Mouse (Mus musculus): ENCODE data around the gene Capn8. TPM values are rescaled to one million over a fixed set of nuclear protein-coding genes. Genes with fewer than 3 reads are reported as not detected.
"Not testable (repeated sequence)": the region's sequence is repeated elsewhere in the genome, so short reads cannot be mapped to it uniquely, and the experiment has no call there.

The Capn8 gene
- total RNA-seq, 2 experiments from 2014 or later: not detected

DNA sequence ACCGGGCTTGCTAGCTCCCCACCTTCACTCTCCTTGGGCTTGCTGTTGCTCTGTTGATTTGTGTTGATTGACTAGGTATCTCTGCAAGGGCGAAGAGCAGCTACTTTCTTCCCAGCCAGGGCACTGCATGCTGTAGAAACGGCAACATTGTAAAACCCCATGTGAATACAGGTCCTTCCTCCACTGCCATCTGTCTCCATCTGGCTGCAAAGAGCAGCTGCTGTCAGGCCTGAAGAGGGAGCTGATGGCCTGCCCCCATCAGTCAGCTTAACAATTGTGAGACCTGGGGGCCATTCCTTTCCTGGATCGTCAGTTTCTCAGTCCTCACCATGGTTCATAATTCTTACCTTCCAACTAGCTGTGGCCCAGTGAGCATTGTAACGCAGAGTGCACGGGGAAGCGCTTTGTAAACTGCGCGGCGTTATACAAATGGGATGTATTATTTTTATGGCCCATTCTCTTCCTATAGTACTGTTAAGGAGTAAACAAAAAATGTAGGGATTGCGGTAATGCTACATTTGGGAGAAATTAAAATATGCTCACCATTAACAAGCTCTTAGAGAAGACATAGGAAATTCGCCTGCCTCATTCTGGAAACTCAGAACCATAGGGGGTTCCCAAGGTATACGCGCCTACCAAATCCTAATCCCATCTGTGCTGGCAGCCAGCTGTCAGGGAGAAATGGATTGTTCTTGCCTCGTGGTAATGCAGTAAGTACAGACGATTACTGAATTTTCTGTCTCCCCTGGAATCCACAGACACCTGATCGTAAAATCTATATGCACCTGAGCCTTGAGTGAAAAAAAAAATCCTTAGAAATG lies 40.7 kb downstream of the Capn8 start:
- no peak for ATAC-seq (replicated peaks; ENCODE audit: poor library complexity, severe bottlenecking)

DNA sequence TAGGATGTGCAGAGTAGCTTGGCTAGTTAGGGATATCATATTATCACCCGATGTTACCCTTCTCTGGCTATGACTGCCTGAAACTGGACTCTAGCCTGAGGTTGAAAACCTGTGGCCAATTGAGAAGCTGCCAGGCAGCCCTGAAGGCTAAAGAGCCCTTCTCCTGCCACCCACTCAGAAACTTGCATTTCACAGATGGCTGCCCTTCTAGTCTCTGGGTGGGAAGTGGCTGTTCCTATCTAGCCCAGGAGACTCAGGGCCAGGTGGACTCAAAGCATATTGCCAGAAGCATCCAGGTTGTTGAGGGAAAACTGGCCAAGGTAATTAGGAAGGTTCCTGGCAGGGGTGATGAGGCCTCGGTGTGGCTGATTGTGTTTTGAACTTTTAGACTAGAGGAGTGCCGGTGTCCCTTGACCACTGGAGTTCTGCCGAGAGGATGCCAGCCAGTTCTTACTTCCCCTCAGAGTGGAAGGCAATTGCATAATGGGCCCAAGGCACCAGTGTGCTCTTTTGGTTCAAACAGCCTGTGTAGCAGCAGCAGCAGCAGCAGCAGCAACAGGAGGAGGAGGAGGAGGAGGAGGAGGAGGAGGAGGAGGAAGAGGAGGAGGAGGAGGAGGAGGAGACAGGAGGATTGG lies 45.0 kb downstream of the Capn8 start:
- peak; percentile 85 for ATAC-seq (replicated peaks; ENCODE audit: poor library complexity, severe bottlenecking)

DNA sequence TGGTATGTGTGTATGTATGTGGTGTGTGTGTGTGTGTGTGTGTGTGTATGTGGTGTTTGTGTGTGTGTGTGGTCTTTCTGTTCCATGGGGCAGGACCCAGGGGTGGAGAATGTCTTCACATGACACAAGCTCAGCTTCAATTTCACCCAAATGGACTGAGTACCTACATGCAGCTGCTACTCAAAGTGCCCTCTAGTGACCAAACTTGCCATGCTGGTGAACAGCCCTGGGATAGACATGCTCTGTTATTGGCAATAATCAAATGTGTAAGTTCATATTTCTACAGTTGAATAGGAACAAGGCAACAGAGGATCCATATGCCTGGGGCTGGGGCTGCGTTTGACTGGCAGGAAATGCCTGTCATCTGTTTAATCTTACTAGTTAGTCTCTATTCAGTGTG lies 50.7 kb downstream of the Capn8 start:
- no peak for ATAC-seq (replicated peaks; ENCODE audit: poor library complexity, severe bottlenecking)

DNA sequence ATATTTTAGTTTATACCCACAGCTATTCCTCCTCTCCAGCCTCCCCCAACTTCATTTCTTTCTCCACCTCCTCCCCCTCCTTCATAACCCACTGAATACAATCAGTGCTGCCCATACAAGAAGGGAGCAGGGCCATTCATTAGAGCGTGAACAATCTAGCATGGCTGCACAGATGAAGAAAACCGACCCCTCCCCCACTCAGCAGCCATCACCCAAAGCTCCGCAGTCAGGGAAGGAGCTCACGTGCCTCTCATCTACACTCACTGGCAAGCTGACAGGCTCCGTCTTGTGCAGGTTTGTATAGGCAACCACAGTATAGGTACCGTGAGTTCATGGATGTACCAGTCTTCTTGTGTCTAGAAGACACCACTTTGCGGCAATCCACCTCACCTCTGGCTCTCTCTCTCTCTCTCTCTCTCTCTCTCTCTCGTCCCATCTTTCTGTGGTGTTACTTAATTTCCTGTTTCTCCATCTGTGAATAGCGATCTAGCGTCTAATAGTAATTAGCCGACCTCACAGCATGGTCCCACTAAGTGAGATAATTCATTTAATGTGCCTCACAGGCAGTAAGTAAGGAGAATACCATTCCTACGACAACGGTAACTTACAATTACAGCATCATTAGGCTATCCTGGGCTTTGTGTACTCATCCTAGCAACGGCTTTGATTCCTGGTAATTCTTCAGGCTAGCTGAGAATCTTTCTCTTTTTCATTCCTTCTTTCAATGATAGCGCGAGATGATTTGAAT lies 53.6 kb downstream of the Capn8 start:
- no peak for ATAC-seq (replicated peaks; ENCODE audit: poor library complexity, severe bottlenecking)

DNA sequence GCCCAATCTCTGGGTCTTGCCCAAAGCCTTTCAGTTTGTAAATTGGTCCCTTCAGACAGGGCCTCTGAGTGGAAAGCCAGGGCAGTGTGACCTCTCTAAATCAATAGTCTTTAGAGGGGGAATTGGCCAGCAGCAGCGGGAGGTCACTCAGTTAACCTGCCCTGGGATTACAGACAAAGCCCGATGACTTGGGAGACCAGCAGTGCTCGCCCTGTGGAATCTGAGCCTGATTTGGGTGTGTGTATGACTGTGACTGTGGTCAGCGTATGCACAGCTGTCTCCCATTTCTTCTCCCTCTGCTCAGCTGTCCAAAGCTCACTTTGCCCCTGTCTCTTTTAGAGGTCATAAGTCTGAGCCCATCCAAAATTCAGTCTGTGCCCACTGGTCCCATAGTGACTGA lies 55.7 kb downstream of the Capn8 start:
- no peak for ATAC-seq (replicated peaks; ENCODE audit: poor library complexity, severe bottlenecking)

DNA sequence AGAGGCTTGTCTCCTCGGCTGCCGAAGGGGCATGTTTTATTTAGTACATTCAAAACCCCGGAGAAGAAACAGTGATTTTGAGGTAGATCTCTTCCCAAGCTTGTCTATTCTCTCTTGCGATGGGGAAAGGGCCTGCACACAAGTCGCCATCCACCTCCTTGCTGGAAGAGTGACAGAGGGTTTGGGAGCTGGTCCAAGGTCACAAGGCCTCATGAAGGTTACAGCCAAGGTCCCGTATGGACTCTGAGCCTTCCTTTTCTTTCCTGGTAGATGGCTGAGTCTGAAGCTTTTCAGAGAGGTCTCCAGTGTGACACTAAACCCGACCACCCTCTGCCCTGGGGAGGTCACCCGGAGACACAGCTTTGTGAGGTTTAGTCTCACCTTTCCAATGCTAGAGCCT lies 56.4 kb downstream of the Capn8 start:
- no peak for ATAC-seq (replicated peaks; ENCODE audit: poor library complexity, severe bottlenecking)

DNA sequence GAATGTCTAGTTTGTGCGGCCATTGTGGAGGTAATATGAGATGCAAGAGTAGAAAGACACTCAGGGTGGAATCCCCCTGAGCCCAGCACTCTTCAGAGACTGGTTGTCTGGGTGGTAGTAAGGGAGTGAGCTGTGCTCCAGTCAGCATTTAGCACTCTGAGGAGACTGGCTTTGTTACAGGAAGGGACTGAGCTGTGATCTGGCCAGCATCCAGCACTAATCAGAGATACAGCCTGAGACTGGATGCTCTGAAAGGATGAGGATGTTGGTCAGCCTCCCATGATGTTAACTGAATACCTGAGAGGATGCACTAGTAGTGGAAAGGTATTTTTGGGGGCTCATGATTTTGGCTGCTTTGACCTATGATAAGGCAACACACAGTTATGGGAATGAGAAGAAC lies 61.4 kb downstream of the Capn8 start:
- no peak for ATAC-seq (replicated peaks; ENCODE audit: poor library complexity, severe bottlenecking)

DNA sequence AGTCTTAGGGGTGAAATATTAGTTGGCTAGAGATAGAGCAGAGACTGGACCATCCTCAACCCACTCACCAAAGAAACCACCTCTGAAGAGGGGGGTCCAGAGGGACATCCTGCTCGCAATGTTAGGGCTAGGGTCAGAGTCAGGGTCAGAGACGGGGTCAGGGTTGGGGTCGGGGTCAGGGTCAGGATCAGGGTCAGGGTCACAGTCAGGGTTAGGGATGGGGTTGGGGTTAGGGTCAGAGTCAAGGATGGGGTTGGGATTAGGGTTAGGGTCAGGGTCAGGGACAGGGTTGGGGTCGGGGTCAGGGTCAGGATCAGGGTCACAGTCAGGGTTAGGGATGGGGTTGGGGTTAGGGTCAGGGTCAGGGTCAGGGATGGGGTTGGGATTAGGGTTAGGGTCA lies 64.4 kb downstream of the Capn8 start:
- no peak for ATAC-seq (replicated peaks; ENCODE audit: poor library complexity, severe bottlenecking)

DNA sequence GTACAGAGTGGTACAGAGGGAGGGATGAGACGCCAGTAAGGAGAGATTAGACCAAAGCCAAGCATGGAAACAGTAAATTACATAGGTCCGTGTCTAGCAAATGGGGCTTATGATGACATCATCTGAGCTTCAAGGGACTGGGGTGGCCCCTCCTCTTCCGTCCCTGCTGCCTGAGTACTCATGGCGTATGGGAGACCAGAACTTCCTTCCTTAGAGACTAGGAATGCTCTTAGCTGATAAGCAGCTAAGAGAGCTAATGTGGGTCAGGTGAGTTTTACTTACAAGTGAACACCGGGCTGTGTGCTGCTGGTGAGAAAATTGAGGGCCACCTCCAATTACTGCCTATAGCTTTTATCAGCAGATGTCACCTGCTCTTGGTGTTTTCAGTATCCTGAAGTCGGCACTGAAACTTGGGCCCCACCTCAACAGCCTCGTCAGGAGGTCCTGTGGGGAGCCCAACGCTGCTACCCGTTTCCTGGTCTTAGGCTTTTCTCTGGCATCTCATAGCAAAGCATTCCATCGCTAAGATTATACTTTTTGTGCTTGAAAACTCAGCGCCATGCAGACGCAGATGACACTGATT lies 69.0 kb downstream of the Capn8 start:
- peak; percentile 63 for ATAC-seq (replicated peaks; ENCODE audit: poor library complexity, severe bottlenecking)

DNA sequence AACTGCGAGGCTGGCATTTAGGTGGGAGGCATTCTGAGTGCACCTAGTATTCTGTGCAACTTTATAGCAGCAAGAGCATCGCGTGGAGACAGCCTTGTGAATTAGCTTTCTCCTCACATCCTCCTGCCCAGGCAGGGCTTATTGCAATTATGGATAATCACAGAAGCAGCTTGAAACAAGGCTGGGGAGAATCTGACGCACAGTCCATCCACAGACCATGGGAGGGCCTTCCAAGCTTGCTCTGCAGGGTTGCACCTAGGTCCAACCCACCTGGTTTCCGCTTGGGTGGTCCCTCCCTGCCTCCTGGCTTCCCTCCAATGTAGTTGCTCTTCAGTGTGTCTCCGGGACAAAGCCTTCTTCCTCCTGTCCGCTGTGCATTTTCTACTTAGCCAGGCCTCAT lies 74.2 kb downstream of the Capn8 start:
- ATAC-seq (replicated peaks; ENCODE audit: poor library complexity, severe bottlenecking): no peak

DNA sequence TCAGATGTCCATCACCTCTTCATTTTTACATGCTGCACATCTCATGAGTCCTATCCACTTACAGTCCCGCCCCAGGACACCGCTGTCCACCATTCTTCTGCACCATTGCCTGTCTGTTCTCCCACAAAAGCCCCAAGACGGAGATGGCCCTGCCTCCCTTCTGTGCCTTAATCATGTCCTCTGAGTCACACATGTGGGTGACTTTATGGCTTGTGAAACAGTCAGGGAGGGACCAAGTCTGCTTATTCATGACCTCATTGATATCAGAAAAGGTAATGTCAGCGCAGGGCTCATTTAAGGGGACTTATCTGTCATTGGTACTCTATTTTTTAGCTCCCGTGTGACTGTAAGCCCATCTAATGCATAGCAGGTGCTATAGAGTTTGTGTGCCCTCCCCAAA lies 74.6 kb downstream of the Capn8 start:
- no peak for ATAC-seq (replicated peaks; ENCODE audit: poor library complexity, severe bottlenecking)

DNA sequence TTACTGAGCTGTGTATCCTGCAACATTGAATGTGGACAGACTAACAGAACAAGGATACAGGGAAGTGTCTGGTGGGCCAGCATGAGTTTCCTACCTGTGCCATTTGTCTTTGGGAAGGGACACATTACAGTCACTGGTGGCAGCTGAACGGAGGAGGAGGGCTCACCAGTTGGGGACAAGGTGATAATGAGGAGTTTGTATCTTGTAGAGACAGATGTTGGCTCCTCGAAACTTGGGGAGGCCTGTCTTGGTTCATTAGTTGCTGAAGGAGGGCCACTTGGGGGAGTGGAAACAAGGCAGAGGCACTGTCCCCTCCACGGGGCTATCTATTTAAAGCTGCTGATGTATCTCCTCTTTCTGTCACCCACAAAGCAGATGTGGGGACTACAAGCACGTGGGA lies 75.3 kb downstream of the Capn8 start:
- ATAC-seq (replicated peaks; ENCODE audit: poor library complexity, severe bottlenecking): no peak

DNA sequence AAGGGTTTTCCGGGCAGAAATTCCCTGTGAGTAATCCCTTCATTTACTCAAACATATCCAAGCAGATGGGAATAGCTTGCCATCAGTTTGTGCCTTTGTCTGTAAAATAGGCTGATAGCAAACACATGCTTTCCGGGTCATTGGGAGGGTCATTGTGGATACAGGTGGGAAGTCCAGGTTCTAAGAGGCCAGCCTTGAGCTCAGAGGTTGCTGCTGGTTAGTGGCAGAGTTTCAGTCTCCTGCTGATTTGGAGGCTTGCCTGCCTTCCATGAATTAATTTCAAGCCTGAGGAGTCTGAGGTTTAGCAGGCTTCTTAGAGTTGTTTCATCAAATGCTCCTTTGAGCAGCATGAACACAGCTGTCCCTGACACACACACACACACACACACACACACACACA lies 78.0 kb downstream of the Capn8 start:
- ATAC-seq (replicated peaks; ENCODE audit: poor library complexity, severe bottlenecking): no peak

DNA sequence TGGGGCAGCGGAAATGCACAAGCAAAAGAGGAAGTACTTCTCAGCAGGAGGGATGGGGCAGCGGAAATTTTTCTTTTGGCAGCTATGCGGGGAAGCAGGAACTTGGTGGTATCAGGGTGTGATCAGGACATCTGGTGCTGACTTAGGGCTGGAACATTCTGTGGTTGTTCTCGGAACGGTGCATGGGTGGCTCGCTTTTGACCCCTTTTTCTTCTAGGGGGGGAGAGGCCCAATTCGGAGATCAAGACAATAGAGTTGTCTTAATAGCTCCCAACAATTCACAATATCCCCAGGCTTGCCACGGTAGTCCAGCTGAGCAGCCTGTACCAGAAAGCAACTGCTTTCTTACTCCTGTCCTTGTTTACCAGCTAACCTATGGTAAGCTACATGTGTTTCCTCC lies 79.6 kb downstream of the Capn8 start:
- ATAC-seq (replicated peaks; ENCODE audit: poor library complexity, severe bottlenecking): not testable (repeated sequence)

DNA sequence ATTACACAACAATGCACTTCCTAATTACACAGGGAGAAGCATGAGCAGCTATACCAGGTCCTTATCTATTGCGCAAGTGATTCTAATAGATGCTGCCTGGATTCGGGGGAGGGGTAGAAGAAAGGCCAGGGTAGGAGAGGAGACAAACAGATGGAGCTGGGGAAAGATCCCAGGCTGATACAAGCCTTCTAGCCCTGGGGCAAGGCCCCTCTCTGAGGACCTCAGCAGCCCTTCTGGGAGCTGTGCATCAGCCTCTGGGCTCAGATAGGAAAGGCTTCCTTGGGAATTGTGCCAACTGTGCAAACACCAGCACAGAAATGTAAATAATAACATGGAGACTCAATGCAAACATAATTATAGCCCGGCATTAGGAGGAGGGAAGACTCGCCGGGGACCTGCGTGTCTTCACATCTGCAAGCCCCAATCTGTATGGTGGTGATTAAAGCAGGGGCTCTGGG lies 80.4 kb downstream of the Capn8 start:
- no peak for ATAC-seq (replicated peaks; ENCODE audit: poor library complexity, severe bottlenecking)

DNA sequence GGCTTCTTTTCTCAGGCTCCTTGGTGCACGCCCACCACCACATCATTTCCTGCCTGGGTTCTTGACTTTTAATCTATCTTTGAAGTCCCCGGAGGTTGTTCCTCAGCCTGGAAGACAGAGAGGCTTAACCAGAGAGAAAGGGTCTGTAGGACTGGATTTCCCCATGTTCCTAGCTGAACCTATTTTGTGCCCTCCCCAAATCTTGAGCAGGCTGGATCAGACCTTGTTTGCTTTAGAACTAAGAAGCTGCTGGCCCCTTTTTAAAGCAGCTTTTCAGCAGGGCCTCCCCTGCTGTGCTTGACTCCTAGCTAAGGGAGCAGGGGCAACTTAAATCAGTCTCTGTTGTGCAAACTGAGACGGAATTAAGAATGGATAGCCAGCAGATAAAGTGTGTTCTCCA lies 82.0 kb downstream of the Capn8 start:
- no peak for ATAC-seq (replicated peaks; ENCODE audit: poor library complexity, severe bottlenecking)

DNA sequence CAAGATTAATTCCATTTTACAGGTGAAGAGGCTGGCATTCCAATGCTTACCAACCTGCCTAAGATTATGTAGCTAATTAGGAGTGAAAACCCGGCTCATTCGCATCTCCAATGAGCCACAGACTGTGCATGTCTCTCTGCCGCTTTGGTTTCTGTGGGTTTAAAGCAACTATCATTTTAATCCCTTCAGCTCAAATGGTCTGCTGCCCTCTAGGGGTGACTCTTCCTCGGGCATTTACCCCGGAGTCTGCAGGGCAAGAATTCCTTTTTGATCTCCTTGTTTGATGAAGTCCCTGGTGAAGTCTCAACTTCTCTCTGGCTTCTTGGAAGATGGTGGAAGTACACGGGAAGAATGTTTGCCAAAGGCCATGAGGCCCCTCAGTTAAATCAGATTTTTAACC lies 93.0 kb downstream of the Capn8 start:
- ATAC-seq (replicated peaks; ENCODE audit: poor library complexity, severe bottlenecking): peak; percentile 77

DNA sequence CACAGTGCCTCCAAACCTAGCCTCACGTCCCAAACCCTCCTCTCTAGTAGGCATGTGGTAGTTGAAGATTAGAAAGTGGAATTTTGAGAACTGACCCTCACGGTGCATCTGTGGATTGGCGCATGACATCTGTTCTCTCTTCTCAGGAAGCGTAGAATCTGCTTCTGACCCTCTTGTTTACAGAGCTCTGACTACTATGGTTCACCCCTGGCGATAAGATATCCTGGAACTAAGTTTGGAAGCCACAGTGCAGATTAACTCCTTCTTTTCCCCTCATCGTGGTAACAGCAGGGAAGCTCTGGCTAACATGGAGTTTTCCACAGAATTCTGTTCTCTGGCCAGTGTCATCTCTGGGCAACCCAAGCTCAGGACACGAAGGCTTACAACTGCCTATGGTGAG lies 95.6 kb downstream of the Capn8 start:
- no peak for ATAC-seq (replicated peaks; ENCODE audit: poor library complexity, severe bottlenecking)

DNA sequence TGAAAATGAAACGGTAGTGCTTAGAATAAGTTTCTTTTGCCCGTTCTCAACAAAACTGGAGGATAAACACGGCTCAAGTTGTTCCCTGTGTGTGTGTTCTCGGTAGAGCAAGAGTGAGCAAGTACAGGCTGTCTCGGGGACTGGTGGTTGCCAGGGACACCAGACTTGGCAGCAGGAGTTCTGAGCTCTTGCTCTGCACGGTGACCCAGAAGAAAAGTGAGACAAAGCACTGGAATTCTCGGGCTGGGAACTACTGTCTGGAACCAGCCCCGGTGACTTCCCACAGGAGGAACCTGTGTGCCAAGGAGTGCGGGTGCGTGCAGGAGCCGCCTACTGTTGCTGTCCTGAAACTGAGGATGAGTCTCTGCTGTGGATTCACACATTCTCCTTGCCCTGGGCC lies 98.9 kb downstream of the Capn8 start:
- no peak for ATAC-seq (replicated peaks; ENCODE audit: poor library complexity, severe bottlenecking)

DNA sequence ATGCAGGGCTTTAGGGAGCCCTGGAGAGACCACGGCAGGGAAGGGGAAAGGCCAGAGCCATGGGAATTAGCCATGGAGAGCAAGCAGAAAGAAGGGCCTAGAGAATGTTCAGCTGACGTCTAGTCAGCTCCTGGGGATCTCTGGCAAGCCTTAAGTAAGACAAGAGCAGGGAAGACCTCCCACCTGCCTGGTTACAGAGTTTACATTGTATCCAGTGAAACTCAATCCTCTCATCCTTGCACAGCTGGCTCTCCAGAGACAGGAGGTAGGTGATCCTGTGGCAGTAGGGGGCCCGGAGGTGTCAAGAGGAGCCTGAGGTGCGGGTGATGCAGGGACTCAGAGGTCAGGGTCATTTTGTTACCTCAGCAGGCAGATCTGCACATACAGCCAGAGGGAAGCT lies 100.0 kb downstream of the Capn8 start:
- ATAC-seq (replicated peaks; ENCODE audit: poor library complexity, severe bottlenecking): no peak

DNA sequence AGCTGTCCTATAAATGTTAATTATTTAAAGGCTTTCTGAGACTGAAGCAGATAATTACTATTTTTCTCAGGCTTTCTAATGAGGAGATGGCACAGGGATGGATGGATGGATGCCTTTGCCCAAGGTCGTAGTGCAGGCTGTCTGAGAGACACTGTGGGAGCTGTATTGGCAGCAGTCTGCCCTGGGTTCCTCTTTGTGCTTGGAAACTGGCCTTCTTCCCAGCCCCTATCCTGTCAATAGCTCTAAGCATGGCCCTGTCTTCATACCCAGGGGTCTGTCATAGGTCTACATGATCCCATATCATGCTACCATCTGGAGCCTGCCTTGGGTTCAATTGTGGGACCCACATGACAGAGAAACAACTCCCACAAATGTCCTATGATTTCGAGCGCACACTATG lies 102.5 kb downstream of the Capn8 start:
- no peak for ATAC-seq (replicated peaks; ENCODE audit: poor library complexity, severe bottlenecking)

Data from granulocyte monocyte progenitor cell, adult 5-6 weeks (primary cell).